Mouse (Mus musculus): Measurements from ENCODE around the gene Mast4.

GRCm38 (mm10) chr13:102733063-102733462 is 601.2 kb downstream of the Mast4 start:
- TF ChIP-seq CTCF (IDR thresholded peaks at IDR 0.05; ENCODE audit: low read depth, low read length) (no peak), POLR2A (IDR thresholded peaks at IDR 0.05; ENCODE audit: extremely low read depth, insufficient read depth, low read length) (no peak)
